Mouse (Mus musculus): ENCODE measurements around the gene Maz. TPM values are rescaled to one million over a fixed set of nuclear protein-coding genes. Genes with fewer than 3 reads are reported as not detected.

Maz gene
- total RNA-seq (2021), result 100 to 1,000 TPM in 1 of 2 experiments, 10 to 100 TPM in 1; 98.7 to 114 TPM
- 833 and 840 TPM in 2 replicates for polyA plus RNA-seq (2012; rRNA removed)
- long read RNA-seq, transcript Maz-201 (5 exons, 2,347 nt), result major isoform, 47 of 108 reads
- long read RNA-seq, transcript Maz-203 (6 exons, 2,650 nt), result minor isoform, 14 of 108 reads
- long read RNA-seq, partial matches to known transcripts, result 8 of 108 reads
- long read RNA-seq, other reads (novel, unspliced or antisense), result 36 of 108 reads

- DNase-seq, result peak; percentile 100
These were observed at the start of gene Maz for GRCm38 (mm10) chr7:127026984-127027726. Maz (minus strand) TSS chr7:127027037.

GRCm38 (mm10) chr7:127076188-127076587 is 49.4 kb upstream of the Maz start:
- no peak for DNase-seq

- DNase-seq, result peak; percentile 51
These were observed 46.4 kb upstream of the Maz start for GRCm38 (mm10) chr7:127073221-127073620.

GRCm38 (mm10) chr7:127070871-127071413 is 44.1 kb upstream of the Maz start:
- no peak for DNase-seq

- DNase-seq, result peak; percentile 70
These were observed 39.5 kb upstream of the Maz start for GRCm38 (mm10) chr7:127066317-127066716.

- no peak for DNase-seq
These were observed 38.7 kb upstream of the Maz start for GRCm38 (mm10) chr7:127065538-127065937.

GRCm38 (mm10) chr7:127055026-127055585 is 28.3 kb upstream of the Maz start:
- DNase-seq, result no peak

GRCm38 (mm10) chr7:127041851-127042672 is 15.2 kb upstream of the Maz start, which contains the start of gene Kif22:
Kif22 (minus strand) TSS chr7:127042471.
- peak; percentile 94 for DNase-seq

GRCm38 (mm10) chr7:127031244-127031643 is 4.4 kb upstream of the Maz start:
- no peak for DNase-seq

- DNase-seq, result no peak
These were observed 3.3 kb upstream of the Maz start for GRCm38 (mm10) chr7:127030172-127030571.

- no peak for DNase-seq
These were observed 1.0 kb upstream of the Maz start for GRCm38 (mm10) chr7:127027885-127028284.

GRCm38 (mm10) chr7:127026616-127026983 is 237 bp downstream of the Maz start:
- DNase-seq, result no peak

GRCm38 (mm10) chr7:127026161-127026600 is 656 bp downstream of the Maz start:
- DNase-seq, result peak; percentile 83

- DNase-seq, result peak; percentile 77
These were observed 1.2 kb downstream of the Maz start for GRCm38 (mm10) chr7:127025556-127026160.

GRCm38 (mm10) chr7:127024755-127025555 is 1.9 kb downstream of the Maz start:
- DNase-seq, result peak; percentile 89

- peak; percentile 24 for DNase-seq
These were observed 2.7 kb downstream of the Maz start for GRCm38 (mm10) chr7:127023896-127024690.

GRCm38 (mm10) chr7:127023272-127023691 is 3.6 kb downstream of the Maz start:
- peak; percentile 23 for DNase-seq

- no peak for DNase-seq
These were observed 4.1 kb downstream of the Maz start for GRCm38 (mm10) chr7:127022528-127023271.

Measured in adrenal gland, adult 2 months (tissue).